Mouse (Mus musculus) brain, embryonic 14.5 days (tissue): ENCODE measurements around the gene Rbms1.

ENCODE experiments used
- CTCF ChIP-seq: fragments of 200-500 bp; IDR thresholded peaks from 2 replicates; pipeline ENCODE4 v1.5.1; 2012; ENCODE audit warnings: inconsistent platforms, mild to moderate bottlenecking, moderate library complexity, borderline replicate concordance; ENCODE audit not compliant: insufficient read depth, insufficient read length; ENCODE audit errors: extremely low read depth
- POLR2A ChIP-seq: fragments of 200-500 bp; IDR thresholded peaks from 2 replicates; pipeline ENCODE4 v1.6.1; 2012; ENCODE audit warnings: mild to moderate bottlenecking, inconsistent platforms, borderline replicate concordance; ENCODE audit not compliant: poor library complexity, insufficient read depth, insufficient read length, severe bottlenecking; ENCODE audit errors: extremely low read depth

- TF ChIP-seq CTCF = no peak
- no peak for TF ChIP-seq POLR2A
Observed at GRCm38 (mm10) chr2:60714475-60714874, 248.5 kb downstream of the Rbms1 start.
